Mouse (Mus musculus) intestine, postnatal 0 days (tissue): ENCODE data around the gene Bcl2. TPM values are rescaled to one million over a fixed set of nuclear protein-coding genes. Genes with fewer than 3 reads are reported as not detected.

Experiments
- ATAC-seq: fragments of 200-750 bp; cut with Nextera tagmentation; 2 replicates; pipeline ENCODE4 v1.8.0; 2017; ENCODE audit warnings: mild to moderate bottlenecking, moderate TSS enrichment, moderate library complexity
- H3K27ac ChIP-seq: fragments of 300-500 bp; sonication (generic); 2 replicates; pipeline ENCODE4 v1.5.1; 2014; ENCODE audit warnings: mild to moderate bottlenecking, low read depth, low read length, moderate library complexity
- H3K27me3 ChIP-seq: fragments of 300-500 bp; sonication (generic); replicated peaks from 2 replicates; pipeline ENCODE4 v1.6.1; 2014; ENCODE audit warnings: low read length, mixed read lengths; ENCODE audit not compliant: control insufficient read depth, insufficient read depth
- H3K36me3 ChIP-seq: fragments of 300-500 bp; sonication (generic); 2 replicates; pipeline ENCODE4 v1.6.1; 2014; ENCODE audit warnings: mild to moderate bottlenecking, moderate library complexity; ENCODE audit not compliant: control insufficient read depth, insufficient read depth
- H3K4me1 ChIP-seq: fragments of 300-500 bp; sonication (generic); replicated peaks from 2 replicates; pipeline ENCODE4 v1.6.1; 2014; ENCODE audit warnings: antibody characterized with exemption, low read length, mixed read lengths; ENCODE audit not compliant: control insufficient read depth, insufficient read depth
- H3K4me2 ChIP-seq: fragments of 300-500 bp; sonication (generic); replicated peaks from 2 replicates; pipeline ENCODE4 v1.6.1; 2014; ENCODE audit warnings: low read depth, mild to moderate bottlenecking, moderate library complexity
- H3K4me3 ChIP-seq: fragments of 300-500 bp; sonication (generic); 2 replicates; pipeline ENCODE4 v1.5.1; 2014; ENCODE audit warnings: low read depth, low read length
- H3K9ac ChIP-seq: fragments of 300-500 bp; sonication (generic); 2 replicates; pipeline ENCODE4 v1.6.1; 2014; ENCODE audit warnings: mild to moderate bottlenecking, low read depth, low read length
- H3K9me3 ChIP-seq: fragments of 300-500 bp; sonication (generic); 2 replicates; pipeline ENCODE4 v1.6.1; 2016; ENCODE audit warnings: mixed run types; ENCODE audit not compliant: control insufficient read depth
- CTCF ChIP-seq: sonication (generic); IDR thresholded peaks from 2 replicates; pipeline ENCODE4 v1.5.1; 2016; ENCODE audit warnings: low read depth, mild to moderate bottlenecking, control low read depth, antibody characterized with exemption, moderate library complexity
- WGBS: fragments of 180-500 bp; shearing (Covaris S2); extraction: QIAGEN DNeasy Blood & Tissue Kit; methylation state at CpG from one replicate; pipeline ENCODE4 v1.1.7; 2014; 5-methylcytosine and 5-hydroxymethylcytosine counted together
- polyA plus RNA-seq: library from polyadenylated mRNA; unstranded; fragments of >200 nt; fragmentation: Nextera tagmentation; extraction: Ambion mirVana; gene quantifications from 2 replicates; pipeline ENCODE4 v1.2.1, GENCODE M21; 2015

Bcl2 gene
- polyA plus RNA-seq, 1 experiment from 2014 or later: 3.4 TPM

GRCm38 (mm10) chr1:106591180-106591774 lies 122.8 kb downstream of the Bcl2 start:
- H3K4me2 ChIP-seq: no peak overlapping the region
- ATAC-seq: peak; percentile 37
- H3K9ac ChIP-seq: no peak overlapping the region
- H3K27me3 ChIP-seq: no peaks in the 10 kb centered on the region
- H3K36me3 ChIP-seq: no peaks in the 10 kb centered on the region
- H3K4me3 ChIP-seq: no peak overlapping the region
- no peak for TF ChIP-seq CTCF
- H3K9me3 ChIP-seq: no peaks in the 10 kb centered on the region
- no peaks in the 10 kb centered on the region for H3K4me1 ChIP-seq
- 36% methylated on average over 2 of the region's 2 CpGs for WGBS
- no peak overlapping the region for H3K27ac ChIP-seq

GRCm38 (mm10) chr1:106589141-106589540 lies 124.9 kb downstream of the Bcl2 start:
- no peaks in the 10 kb centered on the region for H3K27me3 ChIP-seq
- no peak for TF ChIP-seq CTCF
- no peak overlapping the region for H3K4me3 ChIP-seq
- H3K9ac ChIP-seq: no peak overlapping the region
- H3K9me3 ChIP-seq: no peaks in the 10 kb centered on the region
- no peaks in the 10 kb centered on the region for H3K36me3 ChIP-seq
- H3K4me2 ChIP-seq: no peak overlapping the region
- no peak for ATAC-seq
- no peaks in the 10 kb centered on the region for H3K4me1 ChIP-seq
- no peak overlapping the region for H3K27ac ChIP-seq
- 47% methylated on average over 2 of the region's 2 CpGs for WGBS

- Histone ChIP-seq H3K4me3 (no peak overlapping the region), H3K9ac (no peak overlapping the region), H3K27me3 (no peaks in the 10 kb centered on the region), H3K27ac (no peak overlapping the region), H3K9me3 (no peaks in the 10 kb centered on the region), H3K36me3 (no peaks in the 10 kb centered on the region), H3K4me1 (0 out of 2 replicates have a peak, but pooled peaks cover 4% of the 10 kb centered on the region), H3K4me2 (no peak overlapping the region)
- WGBS: 78% methylated on average over 4 of the region's 4 CpGs
- no peak for TF ChIP-seq CTCF
- ATAC-seq: no peak
These were observed 126.1 kb downstream of the Bcl2 start for GRCm38 (mm10) chr1:106587866-106588470.

GRCm38 (mm10) chr1:106586761-106587160 lies 127.3 kb downstream of the Bcl2 start:
- WGBS: 33% methylated on average over 6 of the region's 6 CpGs
- no peak overlapping the region for H3K4me2 ChIP-seq
- ATAC-seq: peak; percentile 99
- H3K27ac ChIP-seq: peak overlapping the region; percentile 36; the same call in 1 of the 2 replicates
- H3K9ac ChIP-seq: no peak overlapping the region
- TF ChIP-seq CTCF: no peak
- H3K36me3 ChIP-seq: no peaks in the 10 kb centered on the region
- H3K9me3 ChIP-seq: no peaks in the 10 kb centered on the region
- no peaks in the 10 kb centered on the region for H3K27me3 ChIP-seq
- 0 out of 2 replicates have a peak, but pooled peaks cover 4% of the 10 kb centered on the region for H3K4me1 ChIP-seq
- H3K4me3 ChIP-seq: no peak overlapping the region

GRCm38 (mm10) chr1:106585349-106585748 lies 128.7 kb downstream of the Bcl2 start:
- no peak for TF ChIP-seq CTCF
- no peaks in the 10 kb centered on the region for H3K27me3 ChIP-seq
- 0 out of 2 replicates have a peak, but pooled peaks cover 4% of the 10 kb centered on the region for H3K4me1 ChIP-seq
- no peak overlapping the region for H3K4me2 ChIP-seq
- no peak overlapping the region for H3K9ac ChIP-seq
- no peak for ATAC-seq
- H3K36me3 ChIP-seq: no peaks in the 10 kb centered on the region
- H3K4me3 ChIP-seq: no peak overlapping the region
- no peaks in the 10 kb centered on the region for H3K9me3 ChIP-seq
- no peak overlapping the region for H3K27ac ChIP-seq

GRCm38 (mm10) chr1:106584824-106585223 lies 129.2 kb downstream of the Bcl2 start:
- no peaks in the 10 kb centered on the region for H3K27me3 ChIP-seq
- H3K4me2 ChIP-seq: no peak overlapping the region
- H3K27ac ChIP-seq: no peak overlapping the region
- H3K4me1 ChIP-seq: 0 out of 2 replicates have a peak, but pooled peaks cover 4% of the 10 kb centered on the region
- no peak for ATAC-seq
- 96% methylated on average over 2 of the region's 2 CpGs for WGBS
- H3K9ac ChIP-seq: no peak overlapping the region
- no peaks in the 10 kb centered on the region for H3K36me3 ChIP-seq
- H3K9me3 ChIP-seq: no peaks in the 10 kb centered on the region
- H3K4me3 ChIP-seq: no peak overlapping the region
- TF ChIP-seq CTCF: no peak
